Mouse (Mus musculus): ENCODE measurements around the gene Otub1.

DNA sequence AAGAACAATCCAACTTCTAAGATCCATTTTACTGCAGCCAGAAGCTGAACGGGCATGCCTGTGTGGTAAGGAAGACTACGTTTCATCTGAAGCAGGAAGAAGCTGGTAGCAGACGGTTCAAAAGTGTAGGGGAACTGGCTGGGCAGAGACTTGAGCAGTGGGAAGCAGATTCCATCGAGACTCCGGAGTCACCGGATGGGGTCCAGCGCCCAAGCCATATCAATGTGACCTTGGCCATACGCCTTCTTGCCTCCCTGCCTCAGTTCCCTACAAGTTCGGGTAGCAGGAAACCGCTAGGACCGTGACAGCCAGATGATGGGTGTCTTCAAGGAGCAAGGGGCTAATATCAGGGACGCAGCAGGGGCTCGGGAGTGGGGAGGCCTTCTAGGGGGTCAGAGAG is 34.2 kb upstream of the Otub1 start:
- TF ChIP-seq CTCF (IDR thresholded peaks at IDR 0.05; ENCODE audit: borderline replicate concordance, insufficient read depth, low read depth, low read length) = no peak
- TF ChIP-seq POLR2A (IDR thresholded peaks at IDR 0.05; ENCODE audit: borderline replicate concordance, insufficient read depth, low read length) = no peak

Measured in cerebellum, adult 2 months (tissue).